Mouse (Mus musculus) yolk sac, embryonic 10.5 days (tissue): ENCODE data around the gene Ocm.
"Not testable (repeated sequence)": the region's sequence is repeated elsewhere in the genome, so short reads cannot be mapped to it uniquely, and the experiment has no call there.

ENCODE experiments used
- DNase-seq: peaks from one replicate; pipeline ENCODE4 v3.0.0-alpha.2; 2017; ENCODE audit warnings: low spot score

The Ocm gene

GRCm38 (mm10) chr5:144026620-144027263 lies at the start of gene Ocm:
Gene Ocm, minus strand, starts transcription at chr5:144026670.
- no peak for DNase-seq

- DNase-seq: no peak
Measured at GRCm38 (mm10) chr5:144071249-144071648, 44.8 kb upstream of the Ocm start.

- DNase-seq: no peak
Measured at GRCm38 (mm10) chr5:144070064-144070463, 43.6 kb upstream of the Ocm start.

- no peak for DNase-seq
Measured at GRCm38 (mm10) chr5:144066036-144066435, 39.6 kb upstream of the Ocm start.

- DNase-seq: no peak
Measured at GRCm38 (mm10) chr5:144064093-144064492, 37.6 kb upstream of the Ocm start.

- DNase-seq: peak; percentile 40
Measured at GRCm38 (mm10) chr5:144054340-144054739, 27.9 kb upstream of the Ocm start.

GRCm38 (mm10) chr5:144053450-144053849 lies 27.0 kb upstream of the Ocm start:
- no peak for DNase-seq

GRCm38 (mm10) chr5:144051268-144051667 lies 24.8 kb upstream of the Ocm start:
- no peak for DNase-seq

- DNase-seq: no peak
Measured at GRCm38 (mm10) chr5:144049881-144050280, 23.4 kb upstream of the Ocm start.

- DNase-seq: no peak
Measured at GRCm38 (mm10) chr5:144047324-144047723, 20.9 kb upstream of the Ocm start.

- no peak for DNase-seq
Measured at GRCm38 (mm10) chr5:144043166-144043565, 16.7 kb upstream of the Ocm start.

GRCm38 (mm10) chr5:144040720-144041364 lies 14.4 kb upstream of the Ocm start:
- peak; percentile 50 for DNase-seq

GRCm38 (mm10) chr5:144039886-144040285 lies 13.4 kb upstream of the Ocm start:
- no peak for DNase-seq

- no peak for DNase-seq
Measured at GRCm38 (mm10) chr5:144039156-144039675, 12.7 kb upstream of the Ocm start.

- no peak for DNase-seq
Measured at GRCm38 (mm10) chr5:144036952-144037351, 10.5 kb upstream of the Ocm start.

GRCm38 (mm10) chr5:144034567-144034966 lies 8.1 kb upstream of the Ocm start:
- no peak for DNase-seq

- DNase-seq: no peak
Measured at GRCm38 (mm10) chr5:144032491-144032890, 6.0 kb upstream of the Ocm start.

- no peak for DNase-seq
Measured at GRCm38 (mm10) chr5:144015845-144016244, 10.6 kb downstream of the Ocm start.

GRCm38 (mm10) chr5:144015312-144015650 lies 11.2 kb downstream of the Ocm start:
- no peak for DNase-seq

GRCm38 (mm10) chr5:144014551-144015311 lies 11.7 kb downstream of the Ocm start, which contains the start of gene Ccz1:
Gene Ccz1, minus strand, starts transcription at chr5:144014877.
- peak; percentile 84 for DNase-seq

- DNase-seq: not testable (repeated sequence)
Measured at GRCm38 (mm10) chr5:144013366-144014134, 12.9 kb downstream of the Ocm start.
